Mouse (Mus musculus): ENCODE data around the gene Lin7a. TPM values are rescaled to one million over a fixed set of nuclear protein-coding genes. Genes with fewer than 3 reads are reported as not detected.

Gene Lin7a
- total and polyA plus RNA-seq, 3 experiments: not detected

DNA sequence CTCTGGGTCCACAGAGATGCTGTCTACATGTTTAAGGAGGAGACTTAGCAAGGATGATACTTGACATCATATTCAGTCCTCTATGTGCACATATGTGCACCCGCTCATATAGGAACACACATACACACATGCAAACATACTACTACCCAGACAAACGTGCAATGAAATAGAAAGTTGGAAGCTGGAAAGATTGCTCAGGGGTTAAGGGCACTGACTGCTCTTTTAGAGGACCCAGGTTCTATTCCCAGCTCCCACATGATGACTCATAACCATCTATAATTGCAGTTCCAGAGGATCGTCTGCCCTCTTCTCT is 19.0 kb upstream of the Lin7a start:
- no peak for TF ChIP-seq NRF1 (IDR thresholded peaks at IDR 0.05; ENCODE audit: low read depth, low read length)
- no peak for TF ChIP-seq EP300 (IDR thresholded peaks at IDR 0.05; ENCODE audit: low read length)
- no peak for TF ChIP-seq MAZ (IDR thresholded peaks at IDR 0.05; ENCODE audit: low read depth, low read length)
- TF ChIP-seq JUN (IDR thresholded peaks at IDR 0.05; ENCODE audit: insufficient read depth, low read depth, low read length): no peak
- TF ChIP-seq MYC (IDR thresholded peaks at IDR 0.05; ENCODE audit: low read depth, low read length): no peak
- no peak for TF ChIP-seq RAD21 (IDR thresholded peaks at IDR 0.05; ENCODE audit: low read depth, low read length)
- TF ChIP-seq RCOR1 (conservative IDR thresholded peaks at IDR 0.05; ENCODE audit: low read depth, low read length): no peak
- TF ChIP-seq SIN3A (IDR thresholded peaks at IDR 0.05; ENCODE audit: low read length): no peak
- no peak for TF ChIP-seq ZNF384 (IDR thresholded peaks at IDR 0.05; ENCODE audit: low read depth, low read length)
- TF ChIP-seq ZC3H11A (IDR thresholded peaks at IDR 0.05; ENCODE audit: low read depth, low read length): no peak
- no peak for TF ChIP-seq SMC3 (IDR thresholded peaks at IDR 0.05; ENCODE audit: low read depth, low read length)
- no peak for TF ChIP-seq IRF4 (IDR thresholded peaks at IDR 0.05; ENCODE audit: low read depth, low read length)
- no peak for TF ChIP-seq CHD1 (IDR thresholded peaks at IDR 0.05; ENCODE audit: low read depth, low read length)
- no peak for TF ChIP-seq TBP (conservative IDR thresholded peaks at IDR 0.05; ENCODE audit: low read depth, low read length)
- no peak for TF ChIP-seq ETS1 (conservative IDR thresholded peaks at IDR 0.05; ENCODE audit: low read depth, low read length)
- no peak for TF ChIP-seq ELF1 (IDR thresholded peaks at IDR 0.05; ENCODE audit: low read depth, low read length)
- TF ChIP-seq GABPA (IDR thresholded peaks at IDR 0.05; ENCODE audit: insufficient replicate concordance, low read depth, low read length): no peak
- dilution Hi-C loops (cut with MboI; ENCODE audit: extremely low pct_ligation_motif_present, extremely low pct_unique_long_range_greater_than_20kb, low sequenced_read_pairs): no loop called here
- Histone ChIP-seq H3K27ac (ENCODE audit: insufficient read depth, low read depth) (no peak overlapping the region), H3K79me2 (replicated peaks; ENCODE audit: control insufficient read depth, extremely low read depth, insufficient read depth, poor library complexity, severe bottlenecking) (no peaks in the 10 kb centered on the region), H3K4me1 (ENCODE audit: control insufficient read depth in 1 of 2, insufficient read depth in 2 of 2) (no peaks in the 10 kb centered on the region), H3K4me2 (ENCODE audit: insufficient read depth, low read depth, poor library complexity, severe bottlenecking) (no peak overlapping the region), H3K4me3 (replicated peaks in 1 of 3; ENCODE audit: low read depth in 2 of 3, low read length in 2 of 3, poor library complexity in 1 of 3) (no peak overlapping the region), H3K9ac (ENCODE audit: insufficient read depth, low read depth) (no peak overlapping the region), H3K9me3 (replicated peaks; ENCODE audit: low read length) (peaks cover 26% of the 10 kb centered on the region), H3K36me3 (replicated peaks in 1 of 2; ENCODE audit: control insufficient read depth in 1 of 2, insufficient read depth in 1 of 2, low read length in 1 of 2) (no peaks in the 10 kb centered on the region), H3K27me3 (replicated peaks) (no peaks in the 10 kb centered on the region)
- no peak for DNase-seq (ENCODE audit: extremely low read depth)
- in situ Hi-C loops (cut with MboI; ENCODE audit: low pct_ligation_motif_present, low pct_unique_long_range_greater_than_20kb, low sequenced_read_pairs): no loop called here

DNA sequence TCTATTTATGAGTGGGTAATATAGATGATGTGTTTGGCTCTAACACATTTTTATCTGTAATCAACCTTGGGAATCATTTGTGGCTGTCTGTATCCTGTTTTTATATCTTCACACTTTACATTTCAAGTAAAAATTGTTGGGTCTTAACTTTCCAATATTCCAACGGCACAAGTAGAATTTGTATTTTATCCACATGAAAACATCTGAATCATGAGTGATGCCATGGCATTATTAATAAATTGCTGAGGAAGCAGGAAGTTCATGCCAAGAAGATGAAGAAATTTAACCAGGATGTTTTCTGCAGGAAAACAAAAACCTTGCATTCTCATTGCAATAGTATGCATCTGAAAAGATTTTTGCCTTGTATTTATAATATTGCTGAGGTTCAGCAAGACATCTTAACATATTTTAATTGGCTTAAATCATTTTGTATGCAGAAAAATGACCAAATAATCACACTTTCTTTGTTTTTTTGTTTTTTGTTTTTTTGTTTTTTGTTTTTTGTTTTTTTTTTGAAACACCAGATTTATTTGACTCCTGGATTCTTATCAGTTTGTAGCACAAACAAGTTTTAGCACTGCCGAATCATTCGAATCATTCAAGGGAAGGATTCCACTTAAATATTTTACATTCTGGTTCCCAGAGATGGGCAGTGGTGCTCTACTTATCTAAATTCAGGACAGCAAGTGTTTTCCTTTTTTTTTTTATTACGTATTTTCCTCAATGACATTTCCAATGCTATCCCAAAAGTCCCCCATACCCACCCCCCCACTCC is 18.1 kb upstream of the Lin7a start:
- in situ Hi-C loops (cut with MboI; ENCODE audit: low pct_ligation_motif_present, low pct_unique_long_range_greater_than_20kb, low sequenced_read_pairs): no loop called here
- no peaks in the 10 kb centered on the region for H3K27me3 ChIP-seq (replicated peaks)
- DNase-seq (ENCODE audit: extremely low read depth): no peak

More for the DNA sequence above, 18.1 kb upstream of the Lin7a start:
- peaks cover 24% of the 10 kb centered on the region for H3K9me3 ChIP-seq (replicated peaks; ENCODE audit: low read length)
- dilution Hi-C loops (cut with MboI; ENCODE audit: extremely low pct_ligation_motif_present, extremely low pct_unique_long_range_greater_than_20kb, low sequenced_read_pairs): no loop called here
- no peaks in the 10 kb centered on the region for H3K4me1 ChIP-seq (ENCODE audit: control insufficient read depth in 1 of 2, insufficient read depth in 2 of 2)
- H3K79me2 ChIP-seq (replicated peaks; ENCODE audit: control insufficient read depth, extremely low read depth, insufficient read depth, poor library complexity, severe bottlenecking): no peaks in the 10 kb centered on the region
- H3K4me2 ChIP-seq (ENCODE audit: insufficient read depth, low read depth, poor library complexity, severe bottlenecking): no peak overlapping the region
- no peak overlapping the region for H3K4me3 ChIP-seq (replicated peaks in 1 of 3; ENCODE audit: low read depth in 2 of 3, low read length in 2 of 3, poor library complexity in 1 of 3)
- TF ChIP-seq CHD1 (IDR thresholded peaks at IDR 0.05; ENCODE audit: low read depth, low read length): no peak
- no peak for TF ChIP-seq IRF4 (IDR thresholded peaks at IDR 0.05; ENCODE audit: low read depth, low read length)
- no peak for TF ChIP-seq MAX (IDR thresholded peaks at IDR 0.05; ENCODE audit: low read length)
- no peak for TF ChIP-seq JUN (IDR thresholded peaks at IDR 0.05; ENCODE audit: insufficient read depth, low read depth, low read length)
- no peak for TF ChIP-seq JUND (conservative IDR thresholded peaks at IDR 0.05; ENCODE audit: low read depth, low read length)
- TF ChIP-seq MAFK (IDR thresholded peaks at IDR 0.05; ENCODE audit: insufficient replicate concordance, low read length): no peak
- no peak for TF ChIP-seq BHLHE40 (IDR thresholded peaks at IDR 0.05; ENCODE audit: low read depth, low read length)
- no peak for TF ChIP-seq TCF12 (IDR thresholded peaks at IDR 0.05; ENCODE audit: low read depth, low read length)
- no peak for TF ChIP-seq ZMIZ1 (IDR thresholded peaks at IDR 0.05; ENCODE audit: low read depth, low read length)
- TF ChIP-seq TBP (conservative IDR thresholded peaks at IDR 0.05; ENCODE audit: low read depth, low read length): no peak
- TF ChIP-seq NELFE (IDR thresholded peaks at IDR 0.05; ENCODE audit: low read depth, low read length): no peak
- TF ChIP-seq CTCF (conservative IDR thresholded peaks at IDR 0.05 in 1 of 2, IDR thresholded peaks at IDR 0.05 in 1 of 2; ENCODE audit: low read depth in 2 of 2, low read length in 2 of 2): no peak
- TF ChIP-seq EP300 (IDR thresholded peaks at IDR 0.05; ENCODE audit: low read length): no peak
- TF ChIP-seq HCFC1 (IDR thresholded peaks at IDR 0.05; ENCODE audit: low read depth, low read length): no peak
- no peak for TF ChIP-seq RAD21 (IDR thresholded peaks at IDR 0.05; ENCODE audit: low read depth, low read length)
- no peak for TF ChIP-seq USF2 (conservative IDR thresholded peaks at IDR 0.05; ENCODE audit: low read depth, low read length)
- no peak for TF ChIP-seq GABPA (IDR thresholded peaks at IDR 0.05; ENCODE audit: insufficient replicate concordance, low read depth, low read length)
- no peak for TF ChIP-seq SMC3 (IDR thresholded peaks at IDR 0.05; ENCODE audit: low read depth, low read length)
- no peak overlapping the region for H3K9ac ChIP-seq (ENCODE audit: insufficient read depth, low read depth)
- no peak overlapping the region for H3K27ac ChIP-seq (ENCODE audit: insufficient read depth, low read depth)
- H3K36me3 ChIP-seq (replicated peaks in 1 of 2; ENCODE audit: control insufficient read depth in 1 of 2, insufficient read depth in 1 of 2, low read length in 1 of 2): no peaks in the 10 kb centered on the region
